Mouse (Mus musculus) brown adipose tissue, adult 24 weeks (tissue): ENCODE results near the gene Inafm2. TPM values are rescaled to one million over a fixed set of nuclear protein-coding genes. Genes with fewer than 3 reads are reported as not detected.

Source experiments
- H3K27ac ChIP-seq: fragments of 200-500 bp; replicated peaks from 2 replicates; pipeline ENCODE4 v1.5.1; 2012; ENCODE audit warnings: low read depth, mild to moderate bottlenecking, low read length
- H3K4me1 ChIP-seq: fragments of 200-500 bp; 2 replicates; pipeline ENCODE4 v1.6.1; 2012; ENCODE audit warnings: low read length, mixed read lengths; ENCODE audit not compliant: control insufficient read depth, insufficient read depth, insufficient read length
- H3K4me3 ChIP-seq: fragments of 200-500 bp; 2 replicates; pipeline ENCODE4 v1.5.1; 2012; ENCODE audit warnings: low read depth, mild to moderate bottlenecking, low read length, moderate library complexity; ENCODE audit not compliant: insufficient read depth
- polyA plus RNA-seq: library from polyadenylated mRNA; stranded (reverse); fragments of >200 nt; gene quantifications from 2 replicates; pipeline ENCODE4 v1.2.4, GENCODE M21; 2012; ENCODE audit not compliant: missing spikeins, insufficient read depth, insufficient read length

Inafm2 gene
- polyA plus RNA-seq, 1 experiment = 41.7 TPM

DNA sequence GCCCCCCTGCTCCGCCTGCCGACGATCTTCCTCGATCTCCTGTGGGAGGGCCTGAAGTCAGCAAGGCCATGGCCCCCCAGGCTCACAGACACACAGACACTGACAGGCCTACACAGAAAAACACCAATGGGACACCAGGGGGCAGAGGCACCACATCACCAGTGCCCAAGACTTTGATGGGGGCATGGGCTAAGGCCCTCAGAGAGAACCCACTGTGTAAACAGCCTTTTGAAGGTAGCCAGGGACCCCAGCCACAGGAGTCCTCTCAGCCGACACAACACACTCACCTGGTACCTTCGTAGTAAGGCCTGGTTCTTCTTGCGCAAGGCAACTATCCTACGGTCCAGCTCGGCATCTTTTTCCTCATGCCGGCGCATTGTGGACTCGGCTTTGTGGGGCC is 15.8 kb downstream of the Inafm2 start:
- Histone ChIP-seq H3K4me1 (peaks cover 30% of the 10 kb centered on the region), H3K4me3 (peak overlapping the region; percentile 60), H3K27ac (peak overlapping the region; percentile 96)

- peak within 1 kb of the TSS; percentile 96 for H3K27ac ChIP-seq
- H3K4me3 ChIP-seq = peak within 1 kb of the TSS; percentile 60
- peaks cover 29% of the 10 kb centered on the region for H3K4me1 ChIP-seq
Observed at GRCm38 (mm10) chr2:118761906-118762783, 16.6 kb downstream of the Inafm2 start, which contains the start of gene Ccdc9b. Ccdc9b (minus strand) TSS chr2:118762661.

DNA sequence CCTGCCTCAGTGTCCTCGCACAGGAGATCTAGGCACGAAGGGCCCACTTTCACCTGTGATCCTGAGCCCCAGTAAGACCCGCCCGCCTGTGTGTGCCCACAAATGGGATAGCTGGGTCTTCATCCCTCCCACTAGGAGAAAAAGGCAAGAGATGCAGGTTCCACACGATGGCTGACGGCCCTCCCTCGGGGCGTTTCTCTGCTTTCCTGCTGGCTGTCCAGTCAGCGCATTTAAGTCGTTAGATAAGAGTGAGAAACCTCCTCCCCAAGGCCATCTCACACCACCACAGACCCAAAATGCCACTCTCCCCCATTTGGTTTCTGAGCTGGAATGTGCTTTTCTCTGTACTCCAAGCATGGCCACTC is 17.2 kb downstream of the Inafm2 start:
- Histone ChIP-seq H3K4me1 (peaks cover 27% of the 10 kb centered on the region), H3K4me3 (peak overlapping the region; percentile 60), H3K27ac (peak overlapping the region; percentile 89)

GRCm38 (mm10) chr2:118763469-118763868 is 17.9 kb downstream of the Inafm2 start:
- Histone ChIP-seq H3K4me1 (peaks cover 27% of the 10 kb centered on the region), H3K4me3 (no peak overlapping the region), H3K27ac (peak overlapping the region; percentile 89)

- peak overlapping the region; percentile 89 for H3K27ac ChIP-seq
- H3K4me3 ChIP-seq = no peak overlapping the region
- peaks cover 23% of the 10 kb centered on the region for H3K4me1 ChIP-seq
Observed at GRCm38 (mm10) chr2:118764094-118764831, 18.7 kb downstream of the Inafm2 start.

DNA sequence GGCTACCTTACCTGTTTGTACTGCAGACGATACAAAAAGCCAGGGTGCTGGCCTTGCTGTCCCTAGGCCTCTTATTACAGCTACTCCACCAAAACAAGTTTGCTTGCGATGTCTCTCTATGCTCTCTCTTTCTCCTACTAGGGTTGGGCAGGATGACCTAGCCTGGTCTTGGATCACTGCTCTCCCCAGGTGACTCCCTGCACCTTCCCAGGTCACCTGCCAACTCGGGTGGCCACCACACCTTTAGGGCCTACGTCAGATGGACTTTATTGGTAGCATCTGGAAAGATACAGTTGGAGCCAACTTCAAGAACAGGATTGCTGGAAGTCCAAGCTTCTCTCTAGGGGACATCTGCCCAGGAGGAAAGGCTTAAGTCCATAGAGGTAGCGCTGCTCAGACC is 19.3 kb downstream of the Inafm2 start:
- Histone ChIP-seq H3K4me3 (no peak overlapping the region), H3K27ac (no peak overlapping the region), H3K4me1 (peaks cover 18% of the 10 kb centered on the region)

DNA sequence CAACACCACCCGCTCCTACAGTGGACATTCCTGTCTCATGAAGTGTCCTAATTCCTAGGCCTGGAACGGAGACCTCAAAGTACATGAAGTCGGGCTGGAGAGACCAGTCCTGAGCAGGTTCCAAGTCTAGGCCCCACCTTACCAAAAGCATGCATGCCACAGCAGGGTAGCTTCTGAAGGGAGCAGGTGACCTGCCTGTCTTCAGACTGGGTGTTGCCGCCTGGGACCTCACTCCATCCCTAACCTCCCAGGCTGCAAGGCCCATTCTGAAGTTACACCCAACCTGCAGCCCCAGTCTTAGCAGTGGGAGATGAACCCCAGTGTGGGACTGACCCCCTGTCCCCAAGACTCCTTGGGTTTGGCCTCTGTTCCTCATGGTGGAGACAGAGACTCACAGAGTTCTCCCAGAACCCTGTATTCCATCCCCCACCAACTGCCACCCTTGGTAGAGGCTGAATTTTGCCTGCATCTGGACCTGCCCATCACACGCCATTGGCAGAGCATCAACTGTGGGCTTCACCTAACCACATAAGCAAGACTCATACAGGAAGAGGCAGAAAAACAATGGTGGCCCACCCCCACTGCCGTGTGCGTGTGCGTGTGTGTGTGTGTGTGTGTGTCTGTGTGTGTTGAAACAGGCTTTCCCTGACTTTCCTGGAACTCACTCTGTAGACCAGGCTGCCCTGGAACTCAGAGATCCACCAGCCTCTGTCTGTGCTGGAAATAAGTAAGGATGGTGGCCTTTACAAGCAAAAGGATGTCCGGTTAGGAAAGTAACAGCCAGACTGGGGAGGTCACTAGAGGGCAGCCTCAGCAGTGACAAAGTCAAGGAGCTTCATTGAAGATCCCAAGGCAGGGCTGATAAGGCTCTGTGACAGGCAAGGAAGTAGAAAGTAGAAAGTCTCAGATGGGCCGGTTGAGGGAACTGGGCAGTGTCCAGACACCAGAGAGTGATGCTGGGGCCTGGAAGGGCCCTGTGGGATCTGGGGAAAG is 20.8 kb downstream of the Inafm2 start:
- Histone ChIP-seq H3K4me1 (peaks cover 13% of the 10 kb centered on the region), H3K27ac (no peak overlapping the region), H3K4me3 (no peak overlapping the region)

DNA sequence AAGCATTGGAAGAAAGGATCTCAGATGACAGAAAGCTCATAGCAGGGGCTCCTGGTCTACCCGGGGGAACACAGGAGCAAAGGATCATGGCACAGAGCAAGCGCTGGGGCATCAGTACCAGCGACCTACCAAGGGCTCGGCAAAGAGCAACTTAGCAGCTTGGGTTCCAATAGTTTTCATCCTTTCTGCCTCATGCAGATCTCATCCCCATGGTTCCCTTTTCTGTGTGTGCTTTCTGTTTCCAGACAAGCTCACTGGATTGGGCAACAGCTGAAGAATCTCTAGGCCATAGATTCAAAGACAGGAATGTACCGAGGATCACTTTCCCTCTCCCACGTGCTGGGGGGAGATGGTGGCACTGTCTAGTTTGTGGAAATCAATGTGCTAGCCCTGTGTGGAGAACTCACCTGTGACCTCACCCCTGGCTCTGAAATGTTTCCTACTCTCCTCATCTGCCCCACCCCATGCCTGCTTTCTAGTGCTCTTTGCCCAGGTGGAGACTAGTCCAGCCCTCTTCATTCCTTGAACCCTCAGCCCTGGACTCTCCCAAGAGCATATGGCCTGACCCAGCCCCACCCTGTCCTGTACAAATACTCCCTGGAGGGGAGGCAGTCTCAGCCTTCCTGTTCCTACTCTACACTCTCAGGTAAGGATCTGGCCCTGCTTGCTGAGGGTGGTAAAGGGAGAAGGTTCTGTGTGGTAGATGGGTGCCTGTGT is 26.8 kb downstream of the Inafm2 start, which contains the start of gene Phgr1:
Gene Phgr1 (plus strand): TSS at position 612 of the 717 bp plus-strand sequence.
- Histone ChIP-seq H3K4me1 (peaks cover 13% of the 10 kb centered on the region), H3K4me3 (no peak within 1 kb of the TSS), H3K27ac (no peak within 1 kb of the TSS)

DNA sequence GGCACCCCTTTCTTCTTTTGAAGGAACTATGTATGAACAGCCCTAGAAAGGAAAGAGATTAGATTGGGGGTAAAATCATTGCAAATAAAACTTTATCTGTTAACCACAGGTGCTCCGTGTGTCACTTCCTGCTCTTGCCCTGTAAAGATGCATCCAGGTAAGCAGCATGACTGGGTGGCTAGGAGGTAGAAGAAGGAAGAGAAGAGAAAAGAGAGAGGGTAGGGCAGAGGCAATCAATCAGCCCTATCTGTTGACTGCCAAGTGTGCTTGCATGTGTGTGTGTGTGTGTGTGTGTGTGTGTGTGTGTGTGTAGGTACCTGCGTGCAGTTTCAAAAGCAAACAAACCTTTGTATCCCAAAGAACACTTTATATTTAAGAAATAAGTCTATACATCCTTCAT is 29.0 kb downstream of the Inafm2 start:
- H3K27ac ChIP-seq = no peak overlapping the region
- H3K4me3 ChIP-seq = no peak overlapping the region
- peaks cover 13% of the 10 kb centered on the region for H3K4me1 ChIP-seq

- H3K4me1 ChIP-seq = peaks cover 13% of the 10 kb centered on the region
- 0 out of 2 replicates have a peak overlapping the region, but pooled peaks have one; percentile 2 for H3K27ac ChIP-seq
- H3K4me3 ChIP-seq = no peak overlapping the region
Observed at GRCm38 (mm10) chr2:118775396-118775795, 29.8 kb downstream of the Inafm2 start.

GRCm38 (mm10) chr2:118775846-118776245 is 30.3 kb downstream of the Inafm2 start:
- Histone ChIP-seq H3K4me3 (no peak overlapping the region), H3K27ac (no peak overlapping the region; the same call in 1 of the 2 replicates), H3K4me1 (peaks cover 13% of the 10 kb centered on the region)

GRCm38 (mm10) chr2:118776295-118776694 is 30.7 kb downstream of the Inafm2 start:
- Histone ChIP-seq H3K27ac (no peak overlapping the region; the same call in 1 of the 2 replicates), H3K4me1 (peaks cover 13% of the 10 kb centered on the region), H3K4me3 (no peak overlapping the region)

- no peak overlapping the region for H3K4me3 ChIP-seq
- H3K4me1 ChIP-seq = peaks cover 15% of the 10 kb centered on the region
- no peak overlapping the region for H3K27ac ChIP-seq
Observed at GRCm38 (mm10) chr2:118778418-118778817, 32.9 kb downstream of the Inafm2 start.

DNA sequence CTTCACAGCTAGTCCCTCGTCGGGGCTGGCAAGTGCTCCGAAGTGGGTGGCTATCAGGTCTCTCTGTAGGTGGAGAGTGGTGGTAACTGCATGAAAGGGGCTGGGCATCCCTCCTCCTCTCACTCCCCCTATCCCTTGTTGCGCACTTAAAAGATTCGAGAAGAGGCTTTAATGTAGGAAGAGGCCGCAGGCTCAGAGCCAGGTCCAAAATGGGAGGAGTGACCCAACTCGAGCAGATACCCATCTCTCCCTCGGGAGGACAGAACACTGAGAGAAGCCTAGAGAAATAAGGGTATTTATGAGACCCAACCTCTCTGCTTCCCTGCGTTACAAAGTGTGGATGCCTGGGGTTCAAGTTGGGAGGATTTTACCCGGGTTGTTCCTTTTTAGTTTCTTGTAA is 33.5 kb downstream of the Inafm2 start:
- Histone ChIP-seq H3K4me3 (peak overlapping the region; percentile 44), H3K27ac (no peak overlapping the region), H3K4me1 (peaks cover 15% of the 10 kb centered on the region)
